Mouse (Mus musculus): Measurements from ENCODE around the gene Hist1h1a. TPM values are rescaled to one million over a fixed set of nuclear protein-coding genes. Genes with fewer than 3 reads are reported as not detected.
"Not testable (repeated sequence)": the region's sequence is repeated elsewhere in the genome, so short reads cannot be mapped to it uniquely, and the experiment has no call there.

The Hist1h1a gene
- total RNA-seq, 2 experiments from 2014 or later: 32.9 to 36.8 TPM

- no peak for DNase-seq (ENCODE audit: extremely low spot score in 1 of 2, low spot score in 2 of 2)
- intact Hi-C loops (cut with DNase I): no loop called here
These were observed 23.1 kb upstream of the Hist1h1a start for GRCm38 (mm10) chr13:23740256-23740840.

GRCm38 (mm10) chr13:23740910-23741309 is 22.6 kb upstream of the Hist1h1a start:
- intact Hi-C loops (cut with DNase I): no loop called here
- DNase-seq (ENCODE audit: extremely low spot score in 1 of 2, low spot score in 2 of 2): no peak

- intact Hi-C loops (cut with DNase I): no loop called here
- no peak for DNase-seq (ENCODE audit: extremely low spot score in 1 of 2, low spot score in 2 of 2)
These were observed 21.5 kb upstream of the Hist1h1a start for GRCm38 (mm10) chr13:23742007-23742406.

- intact Hi-C loops (cut with DNase I): no loop called here
- no peak for DNase-seq (ENCODE audit: extremely low spot score in 1 of 2, low spot score in 2 of 2)
These were observed 20.3 kb upstream of the Hist1h1a start for GRCm38 (mm10) chr13:23743215-23743614.

- intact Hi-C loops (cut with DNase I): no loop called here
- DNase-seq (ENCODE audit: extremely low spot score in 1 of 2, low spot score in 2 of 2): no peak
These were observed 19.5 kb upstream of the Hist1h1a start for GRCm38 (mm10) chr13:23743963-23744362.

GRCm38 (mm10) chr13:23744421-23745380 is 18.8 kb upstream of the Hist1h1a start:
- intact Hi-C loops (cut with DNase I): no loop called here
- no peak for DNase-seq (ENCODE audit: extremely low spot score in 1 of 2, low spot score in 2 of 2)

- intact Hi-C loops (cut with DNase I): no loop called here
- peak; percentile 88 to 92 for DNase-seq (ENCODE audit: extremely low spot score in 1 of 2, low spot score in 2 of 2)
These were observed 17.9 kb upstream of the Hist1h1a start, which contains the start of gene Hist1h3c for GRCm38 (mm10) chr13:23745381-23746161. Hist1h3c (minus strand) TSS chr13:23745602.

- peak; percentile 72 to 85 for DNase-seq (ENCODE audit: extremely low spot score in 1 of 2, low spot score in 2 of 2)
- intact Hi-C loops (cut with DNase I): not testable (repeated sequence)
These were observed 17.0 kb upstream of the Hist1h1a start, which contains the start of gene Hist1h2bb for GRCm38 (mm10) chr13:23746201-23747080. Hist1h2bb (plus strand) TSS chr13:23746734.

- no peak for DNase-seq (ENCODE audit: extremely low spot score in 1 of 2, low spot score in 2 of 2)
- intact Hi-C loops (cut with DNase I): no loop called here
These were observed 16.2 kb upstream of the Hist1h1a start for GRCm38 (mm10) chr13:23747081-23747891.

GRCm38 (mm10) chr13:23747892-23748288 is 15.6 kb upstream of the Hist1h1a start:
- no peak for DNase-seq (ENCODE audit: extremely low spot score in 1 of 2, low spot score in 2 of 2)
- intact Hi-C loops (cut with DNase I): no loop called here

GRCm38 (mm10) chr13:23749563-23750121 is 13.8 kb upstream of the Hist1h1a start:
- DNase-seq (ENCODE audit: extremely low spot score in 1 of 2, low spot score in 2 of 2): no peak
- intact Hi-C loops (cut with DNase I): loop anchor here (10.0 kb wide), 1 partner anchor 195 kb away; the partner anchor contains the start of genes Hist1h1d and Hist1h4f

GRCm38 (mm10) chr13:23750839-23751477 is 12.5 kb upstream of the Hist1h1a start, which contains the start of gene Hist1h2ab:
Hist1h2ab (plus strand) TSS chr13:23751126.
- intact Hi-C loops (cut with DNase I): loop anchor here (10.0 kb wide), 1 partner anchor 196 kb away; the partner anchor contains the start of genes Hist1h1d and Hist1h4f
- DNase-seq (ENCODE audit: extremely low spot score in 1 of 2, low spot score in 2 of 2): not testable (repeated sequence)

- DNase-seq (ENCODE audit: extremely low spot score in 1 of 2, low spot score in 2 of 2): no peak
- intact Hi-C loops (cut with DNase I): loop anchor here (10.0 kb wide), 1 partner anchor 197 kb away; the partner anchor contains the start of genes Hist1h1d and Hist1h4f
These were observed 11.9 kb upstream of the Hist1h1a start for GRCm38 (mm10) chr13:23751478-23751956.

GRCm38 (mm10) chr13:23752067-23752741 is 11.3 kb upstream of the Hist1h1a start, which contains the start of gene Hist1h3b:
Hist1h3b (plus strand) TSS chr13:23752267.
- peak; percentile 91 to 94 for DNase-seq (ENCODE audit: extremely low spot score in 1 of 2, low spot score in 2 of 2)
- intact Hi-C loops (cut with DNase I): loop anchor here (10.0 kb wide), 1 partner anchor 197 kb away; the partner anchor contains the start of genes Hist1h1d and Hist1h4f

- intact Hi-C loops (cut with DNase I): loop anchor here (10.0 kb wide), 1 partner anchor 198 kb away; the partner anchor contains the start of genes Hist1h1d and Hist1h4f
- DNase-seq (ENCODE audit: extremely low spot score in 1 of 2, low spot score in 2 of 2): no peak
These were observed 10.7 kb upstream of the Hist1h1a start for GRCm38 (mm10) chr13:23752742-23753172.
